Mouse (Mus musculus) lung, adult 10 weeks (tissue): ENCODE data around the gene Vmn2r1. TPM values are rescaled to one million over a fixed set of nuclear protein-coding genes. Genes with fewer than 3 reads are reported as not detected.

ENCODE experiments used
- polyA plus RNA-seq: library from polyadenylated mRNA; stranded (reverse); fragments of 350-450 nt; fragmentation: Illumina TruSeq; extraction: RNeasy Lipid Tissue Mini Kit (QIAGEN cat#74804); gene quantifications from one replicate; pipeline ENCODE4 v1.2.3, GENCODE M21; 2014; ENCODE audit warnings: low read depth, low replicate concordance; ENCODE audit not compliant: insufficient read depth

Vmn2r1 gene
- polyA plus RNA-seq = not detected

DNA sequence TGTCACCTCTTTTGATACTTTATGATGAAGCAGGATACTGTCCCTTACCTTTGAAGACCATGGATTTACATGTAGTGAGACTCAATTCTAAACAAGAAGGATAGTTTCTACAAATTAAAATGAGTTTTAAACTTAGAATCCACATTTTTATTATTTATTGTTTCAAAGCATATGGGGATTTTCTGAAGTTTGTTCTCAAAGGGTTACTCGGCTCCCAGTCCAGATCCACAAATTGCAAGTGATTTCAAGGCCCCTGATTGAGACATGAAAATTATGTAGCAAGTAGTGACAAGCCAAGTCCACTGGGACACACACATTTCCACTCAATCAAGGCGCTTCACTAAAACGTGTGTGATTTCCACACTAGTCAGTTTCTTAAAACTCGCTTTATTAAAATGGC is at the start of gene Vmn2r1:
Gene Vmn2r1 (plus strand): TSS at position 301 of the 400 bp plus-strand sequence.

DNA sequence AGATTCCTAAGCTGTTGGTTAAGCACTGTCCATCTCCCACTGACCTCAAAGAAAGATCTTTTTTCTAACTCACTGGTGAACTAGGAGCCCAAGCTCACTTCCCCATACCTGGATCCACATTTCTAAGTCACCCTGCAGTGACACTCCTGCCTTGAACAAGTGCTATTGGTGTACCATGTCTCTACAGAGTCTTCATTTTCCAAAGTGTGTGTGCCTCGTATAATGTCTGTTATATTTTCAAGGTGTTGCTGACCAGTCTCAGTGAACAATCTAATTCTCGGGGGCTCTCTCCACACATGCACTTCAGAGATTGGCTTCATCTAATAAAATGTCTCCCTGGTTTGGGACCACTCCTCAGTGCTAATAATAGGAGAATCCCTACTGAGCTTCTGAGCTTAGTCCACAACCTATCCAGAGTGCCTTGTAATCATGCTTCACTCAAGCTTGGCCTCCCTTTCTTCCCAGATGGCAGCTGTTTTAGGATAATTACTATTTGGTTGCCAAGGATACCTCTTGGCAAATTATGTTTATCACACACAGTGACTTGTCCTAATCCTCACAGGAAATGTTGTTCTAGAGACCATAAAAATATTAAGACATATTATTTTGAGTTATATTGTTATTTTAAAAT is 60.6 kb downstream of the Vmn2r1 start, which contains the start of gene Vmn2r2:
Gene Vmn2r2 (minus strand): TSS at position 51 of the 631 bp plus-strand sequence.

Other genes starting within 250 kb of the Vmn2r1 start
- gene Plch1, start 182.1 kb upstream of the Vmn2r1 start, polyA plus RNA-seq = 0.50 TPM
- gene E130311K13Rik, start 152.1 kb upstream of the Vmn2r1 start, polyA plus RNA-seq = 4.2 TPM
- gene Slc33a1, start 116.8 kb upstream of the Vmn2r1 start, polyA plus RNA-seq = 14.5 TPM
- 6.1 TPM for gene Gmps, start 105.4 kb upstream of the Vmn2r1 start, polyA plus RNA-seq
- gene Vmn2r2, start 60.4 kb downstream of the Vmn2r1 start, polyA plus RNA-seq = not detected
- gene Vmn2r3, start 208.2 kb downstream of the Vmn2r1 start, polyA plus RNA-seq = not detected